Mouse (Mus musculus): Measurements from ENCODE around the gene Gnmt.
"Not testable (repeated sequence)": the region's sequence is repeated elsewhere in the genome, so short reads cannot be mapped to it uniquely, and the experiment has no call there.

Gnmt gene

GRCm38 (mm10) chr17:46728904-46729318 is at the start of gene Gnmt:
Gnmt (minus strand) TSS chr17:46729168.
- DNase-seq (ENCODE audit: low read depth, low spot score) = no peak

GRCm38 (mm10) chr17:46776087-46776486 is 47.1 kb upstream of the Gnmt start:
- no peak for DNase-seq (ENCODE audit: low read depth, low spot score)

GRCm38 (mm10) chr17:46775070-46775469 is 46.1 kb upstream of the Gnmt start:
- DNase-seq (ENCODE audit: low read depth, low spot score) = no peak

- DNase-seq (ENCODE audit: low read depth, low spot score) = no peak
These were observed 45.1 kb upstream of the Gnmt start for GRCm38 (mm10) chr17:46774131-46774472.

GRCm38 (mm10) chr17:46773278-46774130 is 44.5 kb upstream of the Gnmt start:
- DNase-seq (ENCODE audit: low read depth, low spot score) = no peak

GRCm38 (mm10) chr17:46772404-46773277 is 43.7 kb upstream of the Gnmt start, which contains the start of gene 2310039H08Rik:
2310039H08Rik (plus strand) TSS chr17:46772635.
- DNase-seq (ENCODE audit: low read depth, low spot score) = no peak

GRCm38 (mm10) chr17:46772038-46772403 is 43.1 kb upstream of the Gnmt start:
- no peak for DNase-seq (ENCODE audit: low read depth, low spot score)

GRCm38 (mm10) chr17:46771616-46772015 is 42.6 kb upstream of the Gnmt start:
- DNase-seq (ENCODE audit: low read depth, low spot score) = no peak

- no peak for DNase-seq (ENCODE audit: low read depth, low spot score)
These were observed 42.1 kb upstream of the Gnmt start for GRCm38 (mm10) chr17:46771025-46771424.

- DNase-seq (ENCODE audit: low read depth, low spot score) = no peak
These were observed 41.6 kb upstream of the Gnmt start for GRCm38 (mm10) chr17:46770546-46770945.

- DNase-seq (ENCODE audit: low read depth, low spot score) = no peak
These were observed 38.9 kb upstream of the Gnmt start for GRCm38 (mm10) chr17:46767868-46768267.

- not testable (repeated sequence) for DNase-seq (ENCODE audit: low read depth, low spot score)
These were observed 35.9 kb upstream of the Gnmt start for GRCm38 (mm10) chr17:46764916-46765315.

- no peak for DNase-seq (ENCODE audit: low read depth, low spot score)
These were observed 34.6 kb upstream of the Gnmt start, which contains the start of gene Ptcra for GRCm38 (mm10) chr17:46763544-46763943. Ptcra (minus strand) TSS chr17:46763712.

- no peak for DNase-seq (ENCODE audit: low read depth, low spot score)
These were observed 29.8 kb upstream of the Gnmt start for GRCm38 (mm10) chr17:46758753-46759152.

GRCm38 (mm10) chr17:46751794-46752556 is 23.0 kb upstream of the Gnmt start, which contains the start of gene Cnpy3:
Cnpy3 (minus strand) TSS chr17:46752214.
- peak; percentile 91 for DNase-seq (ENCODE audit: low read depth, low spot score)

GRCm38 (mm10) chr17:46751056-46751793 is 22.3 kb upstream of the Gnmt start:
- DNase-seq (ENCODE audit: low read depth, low spot score) = no peak

GRCm38 (mm10) chr17:46750580-46750979 is 21.6 kb upstream of the Gnmt start:
- DNase-seq (ENCODE audit: low read depth, low spot score) = no peak

GRCm38 (mm10) chr17:46749282-46749681 is 20.3 kb upstream of the Gnmt start:
- no peak for DNase-seq (ENCODE audit: low read depth, low spot score)

- DNase-seq (ENCODE audit: low read depth, low spot score) = no peak
These were observed 18.8 kb upstream of the Gnmt start for GRCm38 (mm10) chr17:46747806-46748205.

GRCm38 (mm10) chr17:46747234-46747633 is 18.3 kb upstream of the Gnmt start:
- DNase-seq (ENCODE audit: low read depth, low spot score) = no peak

- no peak for DNase-seq (ENCODE audit: low read depth, low spot score)
These were observed 16.5 kb upstream of the Gnmt start for GRCm38 (mm10) chr17:46745506-46745905.

Data from c-Kit-negative CD71-positive TER-119-positive erythroid progenitor cells, embryonic 14.5 days (primary cell).